Mouse (Mus musculus): ENCODE measurements around the gene Casp2.

Gene Casp2

GRCm38 (mm10) chr6:42282865-42283528 is 18.2 kb downstream of the Casp2 start:
- no peak for DNase-seq (ENCODE audit: low read depth)

GRCm38 (mm10) chr6:42286448-42286847 is 21.7 kb downstream of the Casp2 start, which contains the start of gene Clcn1:
Clcn1 (plus strand) TSS chr6:42286685.
- DNase-seq (ENCODE audit: low read depth) = no peak

GRCm38 (mm10) chr6:42287562-42287961 is 22.8 kb downstream of the Casp2 start:
- no peak for DNase-seq (ENCODE audit: low read depth)

- DNase-seq (ENCODE audit: low read depth) = no peak
Observed at GRCm38 (mm10) chr6:42293327-42293726, 28.5 kb downstream of the Casp2 start.

GRCm38 (mm10) chr6:42295549-42296094 is 30.8 kb downstream of the Casp2 start:
- peak; percentile 48 for DNase-seq (ENCODE audit: low read depth)

- DNase-seq (ENCODE audit: low read depth) = peak; percentile 58
Observed at GRCm38 (mm10) chr6:42299362-42299761, 34.6 kb downstream of the Casp2 start.

- no peak for DNase-seq (ENCODE audit: low read depth)
Observed at GRCm38 (mm10) chr6:42309816-42310378, 45.1 kb downstream of the Casp2 start.

GRCm38 (mm10) chr6:42310427-42311053 is 45.8 kb downstream of the Casp2 start:
- DNase-seq (ENCODE audit: low read depth) = no peak

- DNase-seq (ENCODE audit: low read depth) = no peak
Observed at GRCm38 (mm10) chr6:42318293-42318692, 53.5 kb downstream of the Casp2 start.

- DNase-seq (ENCODE audit: low read depth) = no peak
Observed at GRCm38 (mm10) chr6:42323371-42324066, 58.7 kb downstream of the Casp2 start.

- no peak for DNase-seq (ENCODE audit: low read depth)
Observed at GRCm38 (mm10) chr6:42324067-42324481, 59.3 kb downstream of the Casp2 start.

- DNase-seq (ENCODE audit: low read depth) = no peak
Observed at GRCm38 (mm10) chr6:42324482-42325267, 59.9 kb downstream of the Casp2 start, which contains the start of gene Fam131b. Fam131b (minus strand) TSS chr6:42324643.

GRCm38 (mm10) chr6:42325268-42325609 is 60.5 kb downstream of the Casp2 start:
- DNase-seq (ENCODE audit: low read depth) = peak; percentile 45

- DNase-seq (ENCODE audit: low read depth) = no peak
Observed at GRCm38 (mm10) chr6:42326509-42326908, 61.7 kb downstream of the Casp2 start.

- no peak for DNase-seq (ENCODE audit: low read depth)
Observed at GRCm38 (mm10) chr6:42328757-42329156, 64.0 kb downstream of the Casp2 start.

GRCm38 (mm10) chr6:42330216-42330615 is 65.4 kb downstream of the Casp2 start:
- no peak for DNase-seq (ENCODE audit: low read depth)

GRCm38 (mm10) chr6:42330946-42331345 is 66.2 kb downstream of the Casp2 start:
- no peak for DNase-seq (ENCODE audit: low read depth)

All from fibroblast of lung, adult 2 months (primary cell).